Mouse (Mus musculus) spleen, postnatal 14 days (tissue): ENCODE results near the gene Gramd2.

Source experiments
- DNase-seq, 2 experiments: peaks; one replicate each; pipeline ENCODE4 v3.0.0; 2021 to 2022; ENCODE audit warnings: low spot score in 2 of 2

Gramd2 gene

GRCm38 (mm10) chr9:59679678-59680533 lies at the start of gene Gramd2:
Gene Gramd2, plus strand, starts transcription at chr9:59680144.
- DNase-seq: peak; percentile 19

GRCm38 (mm10) chr9:59638372-59638771 lies 41.6 kb upstream of the Gramd2 start:
- no peak for DNase-seq

GRCm38 (mm10) chr9:59639936-59640335 lies 40.0 kb upstream of the Gramd2 start:
- DNase-seq: no peak

- no peak for DNase-seq
Observed at GRCm38 (mm10) chr9:59641320-59641719, 38.6 kb upstream of the Gramd2 start.

DNA sequence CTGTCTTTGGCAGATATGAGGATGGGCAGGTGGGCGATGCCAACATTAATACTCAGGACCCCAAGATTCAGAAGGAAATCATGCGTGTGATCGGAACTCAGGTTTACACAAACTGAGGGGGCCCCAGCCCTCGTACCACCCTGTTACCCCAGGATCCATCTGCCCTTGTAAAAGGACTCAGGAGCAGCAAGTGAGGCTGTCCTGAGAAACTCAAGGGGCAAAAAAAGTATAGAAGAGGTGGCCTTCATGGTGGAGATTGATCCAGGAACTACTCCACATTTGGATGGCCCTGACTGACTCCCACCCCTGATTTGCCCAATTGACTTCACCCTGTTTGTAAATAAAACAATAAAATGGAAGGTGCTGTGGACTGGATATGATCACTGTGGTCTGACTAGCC lies 30.0 kb upstream of the Gramd2 start:
- DNase-seq: no peak

- no peak for DNase-seq
Observed at GRCm38 (mm10) chr9:59653371-59653770, 26.6 kb upstream of the Gramd2 start.

DNA sequence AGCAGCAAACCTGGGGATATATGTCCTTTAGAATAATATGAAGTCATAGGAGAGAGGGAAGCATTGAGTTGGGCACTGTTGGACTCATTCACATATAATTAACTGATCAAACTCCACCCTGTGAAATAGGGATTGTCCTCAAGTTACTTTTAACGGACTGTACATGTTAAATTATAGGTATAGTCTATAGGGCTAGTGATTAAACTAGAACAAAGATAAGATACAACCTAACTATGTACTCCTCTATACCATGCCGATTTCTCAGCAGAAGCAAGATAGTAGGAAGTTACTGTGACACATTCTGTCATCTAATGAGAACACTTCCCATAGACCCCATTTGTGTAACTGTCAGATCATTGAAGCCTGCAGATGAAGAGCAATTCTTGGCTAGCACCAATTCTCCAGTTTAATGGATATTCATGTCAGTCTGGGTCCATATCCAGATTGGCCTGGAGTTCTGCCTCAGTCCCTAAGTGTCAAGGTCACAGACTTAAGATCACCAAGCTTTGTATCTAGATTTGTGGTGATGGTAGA lies 25.4 kb upstream of the Gramd2 start:
- no peak for DNase-seq

- DNase-seq: peak; percentile 80 to 88
Observed at GRCm38 (mm10) chr9:59655958-59656634, 23.8 kb upstream of the Gramd2 start, which contains the start of gene Pkm. Gene Pkm, plus strand, starts transcription at chr9:59656368.

- peak; percentile 35 to 42 for DNase-seq
Observed at GRCm38 (mm10) chr9:59656635-59657617, 23.0 kb upstream of the Gramd2 start.

DNA sequence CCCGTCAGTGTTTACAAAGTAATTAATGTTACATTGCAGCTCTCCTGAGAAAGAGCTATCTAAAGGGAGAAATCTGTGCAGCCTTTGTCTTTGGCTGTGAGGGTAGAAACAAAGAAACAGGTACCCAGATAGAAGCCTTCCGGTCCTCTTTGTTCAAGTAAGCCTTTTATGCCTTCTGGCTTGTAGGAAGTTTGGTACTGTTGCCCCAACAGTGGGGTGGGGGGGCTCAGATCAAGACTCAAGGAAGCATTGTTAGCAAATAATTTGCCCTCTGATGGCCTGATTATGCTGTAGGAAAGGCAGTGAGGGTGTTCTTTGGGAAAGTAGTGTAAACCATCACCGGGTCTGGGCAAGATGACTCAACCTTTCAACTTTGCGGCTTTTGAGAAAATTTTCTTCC lies 21.8 kb upstream of the Gramd2 start:
- no peak for DNase-seq

- peak; percentile 52 to 72 for DNase-seq
Observed at GRCm38 (mm10) chr9:59659036-59660026, 20.6 kb upstream of the Gramd2 start.

DNA sequence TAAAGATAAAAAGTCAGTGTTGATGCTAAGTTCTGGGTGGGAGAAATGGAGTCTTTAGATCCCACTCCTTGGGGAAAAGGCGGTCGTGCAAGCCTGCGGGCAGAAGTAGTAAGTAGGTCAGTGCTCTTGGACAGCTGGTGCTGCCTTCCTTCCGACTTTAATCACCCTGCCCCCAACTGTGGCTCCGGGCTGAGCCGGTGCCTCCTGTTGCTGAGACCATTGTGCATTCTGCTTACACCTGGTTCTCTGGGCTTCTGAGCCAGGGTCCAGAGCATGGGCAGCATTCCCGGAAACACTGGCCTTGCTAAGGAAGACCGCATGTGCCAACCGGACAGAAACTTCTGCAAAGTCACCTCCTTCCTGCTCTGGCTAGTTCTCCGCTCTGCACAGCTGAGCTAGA lies 19.5 kb upstream of the Gramd2 start:
- no peak for DNase-seq

DNA sequence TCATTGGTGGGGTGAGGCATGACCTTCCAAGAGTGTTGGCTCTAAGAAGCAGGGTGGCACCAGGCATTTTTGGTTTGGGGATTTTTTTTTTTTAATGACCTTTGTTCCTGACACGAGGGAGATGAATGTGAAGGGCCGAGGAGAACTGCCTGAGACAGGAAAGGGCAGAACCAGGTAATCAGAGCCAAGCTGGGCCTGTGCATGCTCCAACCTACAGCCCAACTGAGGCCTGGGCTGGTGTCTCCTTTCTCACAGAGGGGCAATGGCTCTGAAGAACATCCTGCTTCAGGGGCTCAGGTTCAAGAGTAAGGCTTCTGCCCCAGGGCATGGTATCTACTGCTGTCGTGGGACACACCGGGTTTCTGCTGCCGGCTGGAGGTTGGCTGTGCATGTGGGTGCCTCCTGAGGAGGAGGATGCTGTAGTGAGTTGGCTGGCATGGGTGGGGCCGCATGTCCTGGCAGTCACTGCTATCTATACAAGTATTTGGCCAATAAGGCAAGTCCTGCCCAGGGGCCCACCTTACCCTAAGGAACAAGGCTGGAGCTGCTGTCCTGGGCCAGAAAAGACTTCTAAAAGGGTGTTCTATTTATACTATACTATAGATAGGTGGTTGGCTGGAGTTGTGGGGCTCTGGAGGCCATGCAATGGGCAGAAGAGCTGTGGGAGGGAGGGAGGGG lies 18.5 kb upstream of the Gramd2 start:
- DNase-seq: no peak

DNA sequence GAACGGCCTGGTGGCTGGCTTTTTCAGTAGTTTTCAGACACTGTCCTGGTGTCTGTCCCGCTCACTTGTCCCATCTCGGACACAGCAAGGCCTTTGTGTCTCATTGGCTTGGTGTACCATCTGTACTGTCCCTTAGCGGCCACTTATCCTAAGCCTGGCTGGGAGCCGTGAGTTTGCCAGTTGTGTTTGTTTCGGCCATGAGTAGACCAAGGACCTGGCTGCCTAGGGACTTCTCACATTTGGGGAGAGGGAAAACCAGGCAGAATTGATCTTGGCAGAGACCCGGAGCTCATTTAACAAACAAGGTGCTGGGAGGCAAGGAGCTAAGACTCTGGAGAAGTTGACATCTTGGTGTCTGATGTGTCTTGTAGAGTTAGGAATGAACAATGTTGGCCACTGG lies 16.7 kb upstream of the Gramd2 start:
- DNase-seq: no peak

GRCm38 (mm10) chr9:59663957-59664356 lies 16.0 kb upstream of the Gramd2 start:
- DNase-seq: no peak

DNA sequence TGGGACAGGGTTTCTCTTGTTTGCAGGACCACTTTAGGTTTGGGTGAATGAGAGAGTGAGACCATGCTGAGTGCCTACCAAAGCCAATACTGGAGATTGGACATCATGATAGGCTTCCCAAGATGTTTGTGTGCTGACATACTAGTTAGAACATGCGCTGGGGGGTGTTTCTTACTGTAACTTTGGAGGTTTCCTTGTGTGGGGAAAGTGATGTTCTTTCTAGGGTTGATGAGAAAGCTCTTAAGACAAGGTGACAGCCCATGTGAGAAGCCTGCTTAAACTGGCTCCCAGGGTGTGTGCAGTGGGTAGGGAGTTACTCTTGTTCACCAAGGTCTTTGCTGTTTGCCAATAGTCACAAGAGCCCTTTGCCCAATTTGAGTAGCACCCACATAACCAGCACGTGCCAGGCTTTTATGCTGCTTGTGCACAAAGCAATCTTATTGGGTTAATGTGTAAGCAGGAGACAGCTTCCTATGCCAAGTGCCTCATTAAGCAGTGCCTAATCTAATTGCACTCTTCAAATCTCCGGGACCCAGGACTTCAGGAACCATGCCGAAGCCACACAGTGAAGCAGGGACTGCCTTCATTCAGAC lies 15.2 kb upstream of the Gramd2 start:
- DNase-seq: no peak

DNA sequence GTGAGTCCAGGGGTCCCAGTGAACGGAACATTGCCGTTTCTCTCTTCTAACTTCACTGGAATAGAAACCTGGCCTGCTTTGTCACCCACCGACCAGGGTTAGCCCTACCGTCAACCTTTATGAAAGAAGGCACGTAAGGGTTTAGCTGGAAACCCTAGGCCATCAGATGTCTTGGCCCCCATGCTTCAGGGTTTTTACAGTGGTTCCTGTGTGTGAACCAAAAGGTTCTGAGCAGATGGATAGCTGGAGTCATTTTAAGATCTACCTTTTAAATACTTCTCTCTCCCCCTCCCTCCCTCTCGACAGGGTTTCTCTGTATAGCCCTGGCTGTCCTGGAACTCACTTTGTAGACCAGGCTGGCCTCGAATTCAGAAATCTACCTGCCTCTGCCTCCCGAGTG lies 13.9 kb upstream of the Gramd2 start:
- DNase-seq: no peak

- no peak for DNase-seq
Observed at GRCm38 (mm10) chr9:59666813-59667212, 13.1 kb upstream of the Gramd2 start.

DNA sequence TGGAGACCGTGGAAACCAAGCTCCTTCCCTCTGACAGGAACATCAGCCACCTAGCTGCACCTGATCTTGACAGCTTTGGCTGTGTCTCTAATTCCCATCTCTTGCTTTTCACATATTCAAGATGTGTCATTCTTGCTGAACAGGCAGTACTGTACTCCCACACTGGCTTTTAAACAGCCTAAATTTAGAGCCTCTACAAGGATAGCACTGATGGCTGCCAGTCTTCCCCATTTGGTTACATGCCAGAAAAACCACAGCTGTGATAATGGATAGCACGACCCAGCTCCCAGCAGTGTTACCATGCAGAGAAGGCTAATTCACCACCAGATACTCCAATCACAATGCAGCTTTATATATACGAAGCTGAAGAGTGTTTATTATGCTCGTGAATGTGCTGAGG lies 12.7 kb upstream of the Gramd2 start:
- no peak for DNase-seq
